Mouse (Mus musculus) lung, embryonic 16.5 days (tissue): ENCODE results near the gene Bricd5. TPM values are rescaled to one million over a fixed set of nuclear protein-coding genes. Genes with fewer than 3 reads are reported as not detected.

Experiments
- ATAC-seq: fragments of 200-750 bp; cut with Nextera tagmentation; 2 replicates; pipeline ENCODE4 v1.8.0; 2017; ENCODE audit warnings: low read depth, mild to moderate bottlenecking, moderate library complexity
- H3K27ac ChIP-seq: fragments of 300-500 bp; sonication (generic); 2 replicates; pipeline ENCODE4 v1.5.1; 2014; ENCODE audit warnings: mild to moderate bottlenecking, control low read depth, low read length
- H3K27me3 ChIP-seq: fragments of 300-500 bp; sonication (generic); 2 replicates; pipeline ENCODE4 v1.6.1; 2014; ENCODE audit warnings: low read depth, low read length, mixed read lengths; ENCODE audit not compliant: control insufficient read depth, insufficient read depth
- H3K36me3 ChIP-seq: fragments of 300-500 bp; sonication (generic); 2 replicates; pipeline ENCODE4 v1.6.1; 2014; ENCODE audit warnings: low read length; ENCODE audit not compliant: control insufficient read depth, insufficient read depth
- H3K4me1 ChIP-seq: fragments of 300-500 bp; sonication (generic); replicated peaks from 2 replicates; pipeline ENCODE4 v1.6.1; 2014; ENCODE audit warnings: low read length, mixed read lengths; ENCODE audit not compliant: control insufficient read depth, insufficient read depth
- H3K4me2 ChIP-seq: fragments of 300-500 bp; sonication (generic); 2 replicates; pipeline ENCODE4 v1.6.1; 2014; ENCODE audit warnings: low read depth, low read length, control low read depth
- H3K4me3 ChIP-seq: fragments of 300-500 bp; sonication (generic); 2 replicates; pipeline ENCODE4 v1.5.1; 2014; ENCODE audit warnings: mild to moderate bottlenecking, low read length, control low read depth
- H3K9ac ChIP-seq: fragments of 300-500 bp; sonication (generic); 2 replicates; pipeline ENCODE4 v1.6.1; 2014; ENCODE audit warnings: low read length, control low read depth
- H3K9me3 ChIP-seq: fragments of 300-500 bp; sonication (generic); 2 replicates; pipeline ENCODE4 v1.6.1; 2016; ENCODE audit warnings: low read length; ENCODE audit not compliant: control insufficient read depth
- WGBS: fragments of 180-500 bp; shearing (Covaris S2); extraction: QIAGEN DNeasy Blood & Tissue Kit; methylation state at CpG from one replicate; pipeline ENCODE4 v1.1.7; 2014; 5-methylcytosine and 5-hydroxymethylcytosine counted together
- polyA plus RNA-seq: library from polyadenylated mRNA; unstranded; fragments of >200 nt; fragmentation: Nextera tagmentation; extraction: Ambion mirVana; gene quantifications from 2 replicates; pipeline ENCODE4 v1.2.1, GENCODE M21; 2015

Bricd5 gene
- polyA plus RNA-seq, 1 experiment from 2014 or later, result not detected

DNA sequence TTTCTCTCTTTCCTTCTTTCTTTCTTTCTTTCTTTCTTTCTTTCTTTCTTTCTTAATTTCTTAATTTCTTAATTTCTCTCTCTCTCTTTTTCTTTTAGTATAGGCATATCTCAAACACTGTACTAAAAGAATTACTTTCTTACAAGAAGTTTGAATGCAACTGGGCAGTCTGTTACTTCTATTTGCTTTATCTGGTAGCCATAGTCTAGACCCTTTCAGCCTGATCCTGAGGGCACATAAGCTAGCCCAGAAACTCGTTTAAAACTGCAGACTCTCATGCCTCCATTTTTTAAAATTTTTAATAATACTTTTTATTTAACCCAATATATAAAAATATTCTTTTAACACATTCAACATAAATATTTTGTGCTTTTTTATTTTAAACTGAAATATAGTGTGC is 5.7 kb downstream of the Bricd5 start:
- 13% methylated on average over 1 of the region's 1 CpGs for WGBS
- H3K4me1 ChIP-seq, result peaks cover 10% of the 10 kb centered on the region
- peak overlapping the region; percentile 88 for H3K4me3 ChIP-seq
- H3K27ac ChIP-seq, result peak overlapping the region; percentile 59; the same call in 1 of the 2 replicates
- peak overlapping the region; percentile 53 for H3K9ac ChIP-seq
- no peaks in the 10 kb centered on the region for H3K9me3 ChIP-seq
- H3K36me3 ChIP-seq, result peaks cover 23% of the 10 kb centered on the region
- peak overlapping the region; percentile 45 for H3K4me2 ChIP-seq
- H3K27me3 ChIP-seq, result no peaks in the 10 kb centered on the region
- ATAC-seq, result no peak

DNA sequence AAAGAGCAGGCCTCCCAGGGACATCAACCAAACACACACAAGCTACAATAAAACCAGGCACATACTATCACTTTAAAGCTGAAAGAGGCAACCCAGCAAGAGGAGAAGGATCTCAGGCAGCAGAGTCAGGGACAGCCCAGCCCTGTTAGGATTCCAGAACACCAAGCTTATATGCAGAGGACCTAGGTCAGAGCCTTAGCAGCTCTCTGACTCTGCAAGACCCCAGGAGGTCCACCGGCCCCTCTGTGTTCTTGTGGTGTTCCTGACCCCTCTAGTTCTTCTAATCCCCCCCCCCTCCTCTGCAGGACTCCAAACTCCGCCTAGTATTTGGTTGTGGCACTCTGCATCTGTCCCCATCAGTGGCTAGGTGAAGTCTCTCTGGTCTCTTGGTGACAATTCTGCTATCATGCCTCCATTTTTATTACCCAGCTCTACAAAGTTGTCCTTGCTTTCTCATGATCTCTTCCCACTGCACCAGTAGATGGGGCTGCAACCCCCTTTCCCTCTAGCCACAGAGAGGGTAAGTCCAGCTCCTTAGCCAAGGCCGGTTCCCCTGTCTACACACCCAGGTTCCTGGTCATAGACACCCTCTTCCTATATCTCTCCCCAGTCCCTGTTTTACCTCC is 6.6 kb downstream of the Bricd5 start:
- peaks cover 16% of the 10 kb centered on the region for H3K36me3 ChIP-seq
- 34% methylated on average over 3 of the region's 3 CpGs for WGBS
- H3K9ac ChIP-seq, result no peak overlapping the region
- no peak overlapping the region for H3K27ac ChIP-seq
- no peaks in the 10 kb centered on the region for H3K27me3 ChIP-seq
- peaks cover 10% of the 10 kb centered on the region for H3K4me1 ChIP-seq
- no peak for ATAC-seq
- H3K9me3 ChIP-seq, result no peaks in the 10 kb centered on the region
- no peak overlapping the region for H3K4me3 ChIP-seq
- H3K4me2 ChIP-seq, result no peak overlapping the region

DNA sequence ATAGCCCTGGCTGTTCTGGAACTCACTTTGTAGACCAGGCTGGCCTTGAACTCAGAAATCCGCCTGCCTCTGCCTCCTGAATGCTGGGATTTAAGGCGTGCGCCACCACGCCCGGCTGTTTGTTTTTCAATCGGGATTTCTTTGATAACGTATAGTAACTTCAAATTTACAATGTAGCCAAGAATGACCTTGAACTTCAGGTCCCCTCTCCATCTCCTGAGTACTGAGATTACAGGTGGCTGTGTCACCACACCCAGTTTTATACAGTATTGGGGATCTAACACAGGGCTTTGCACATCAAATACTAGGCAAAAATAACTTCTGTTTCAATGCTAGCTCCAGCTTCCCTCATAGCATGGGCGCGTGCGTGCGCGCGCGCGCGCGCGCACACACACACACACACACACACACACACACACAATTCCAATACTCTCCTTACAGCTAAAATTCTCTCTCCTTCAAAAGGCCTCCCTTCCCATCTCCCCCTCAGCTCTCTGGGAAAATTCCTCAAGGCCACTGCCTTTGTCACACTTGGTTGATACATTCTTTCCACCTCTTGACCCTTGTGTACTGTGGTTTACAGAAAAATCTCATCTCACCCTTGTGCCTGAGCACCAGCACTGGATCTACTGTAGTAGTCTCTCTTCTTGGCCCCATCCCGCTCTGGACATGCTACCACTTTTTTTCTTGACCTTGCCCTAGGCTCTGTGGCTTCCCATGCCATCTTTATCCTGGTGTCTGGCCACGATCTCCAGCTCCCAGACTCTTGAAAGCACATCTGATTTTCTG is 7.5 kb downstream of the Bricd5 start:
- no peak for ATAC-seq
- H3K36me3 ChIP-seq, result peaks cover 7% of the 10 kb centered on the region
- no peak overlapping the region for H3K4me2 ChIP-seq
- H3K9ac ChIP-seq, result no peak overlapping the region
- 90% methylated on average over 20 of the region's 20 CpGs for WGBS
- no peaks in the 10 kb centered on the region for H3K9me3 ChIP-seq
- no peak overlapping the region for H3K27ac ChIP-seq
- no peaks in the 10 kb centered on the region for H3K27me3 ChIP-seq
- no peak overlapping the region for H3K4me3 ChIP-seq
- peaks cover 10% of the 10 kb centered on the region for H3K4me1 ChIP-seq

DNA sequence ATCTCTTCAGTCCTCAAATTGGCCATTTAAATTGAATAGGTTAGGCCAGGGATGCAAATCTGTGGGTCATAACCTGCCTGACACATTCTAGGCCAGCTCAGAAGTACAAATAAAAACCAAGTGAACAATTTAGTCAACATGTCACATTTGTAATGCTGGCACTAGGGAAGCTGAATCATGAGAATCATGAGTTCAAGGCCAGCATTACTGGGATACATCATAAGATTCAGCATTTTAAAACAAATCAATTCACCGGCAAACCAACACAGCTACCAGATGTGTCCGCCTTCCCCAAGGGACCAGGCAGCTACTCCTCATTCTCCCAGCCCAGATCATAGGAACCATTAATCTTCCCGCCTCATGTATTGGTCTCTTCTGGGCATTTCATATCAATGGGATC is 9.8 kb downstream of the Bricd5 start:
- no peak for ATAC-seq
- Histone ChIP-seq H3K4me2 (no peak overlapping the region), H3K27me3 (peaks cover 14% of the 10 kb centered on the region), H3K27ac (no peak overlapping the region), H3K36me3 (no peaks in the 10 kb centered on the region), H3K4me3 (no peak overlapping the region), H3K4me1 (peaks cover 8% of the 10 kb centered on the region), H3K9ac (no peak overlapping the region), H3K9me3 (no peaks in the 10 kb centered on the region)
- 80% methylated on average over 3 of the region's 3 CpGs for WGBS

DNA sequence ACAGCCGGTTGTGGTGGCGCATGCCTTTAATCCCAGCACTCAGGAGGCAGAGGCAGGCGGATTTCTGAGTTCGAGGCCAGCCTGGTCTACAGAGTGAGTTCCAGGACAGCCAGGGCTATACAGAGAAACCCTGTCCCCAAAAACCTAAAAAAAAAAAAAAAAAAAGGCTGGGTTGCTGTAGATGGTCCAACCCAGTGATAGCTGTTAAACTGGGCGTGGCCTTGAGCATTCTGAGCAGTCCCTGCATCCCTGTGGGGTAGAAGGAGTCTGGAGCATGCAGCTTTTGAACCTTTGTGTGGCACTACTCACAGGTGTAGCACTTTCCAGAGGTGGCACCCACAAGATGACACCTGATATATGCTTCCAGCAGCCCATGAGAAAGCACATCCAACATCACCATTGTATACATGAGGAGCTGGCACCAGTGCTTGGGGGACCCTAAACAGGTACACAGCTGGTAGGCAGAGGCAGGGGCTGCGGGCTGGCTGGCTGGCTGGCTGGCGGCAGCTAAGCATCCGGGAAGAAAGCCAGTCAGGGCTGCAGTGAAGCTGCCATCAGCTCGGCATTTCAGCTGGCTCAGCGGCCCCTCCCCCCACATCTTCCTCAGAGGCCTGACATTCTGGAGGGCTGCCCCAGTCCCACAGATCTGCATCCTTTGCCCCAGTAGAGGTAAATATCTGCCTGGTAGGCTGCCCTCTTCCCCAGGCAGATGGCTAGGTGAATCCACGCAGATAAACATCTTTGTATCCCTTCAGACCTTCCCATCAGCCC is 11.6 kb downstream of the Bricd5 start:
- Histone ChIP-seq H3K27me3 (peaks cover 30% of the 10 kb centered on the region), H3K36me3 (no peaks in the 10 kb centered on the region), H3K4me3 (no peak overlapping the region), H3K9me3 (no peaks in the 10 kb centered on the region), H3K4me2 (no peak overlapping the region), H3K27ac (no peak overlapping the region), H3K9ac (no peak overlapping the region), H3K4me1 (peaks cover 9% of the 10 kb centered on the region)
- 48% methylated on average over 11 of the region's 11 CpGs for WGBS
- ATAC-seq, result no peak

DNA sequence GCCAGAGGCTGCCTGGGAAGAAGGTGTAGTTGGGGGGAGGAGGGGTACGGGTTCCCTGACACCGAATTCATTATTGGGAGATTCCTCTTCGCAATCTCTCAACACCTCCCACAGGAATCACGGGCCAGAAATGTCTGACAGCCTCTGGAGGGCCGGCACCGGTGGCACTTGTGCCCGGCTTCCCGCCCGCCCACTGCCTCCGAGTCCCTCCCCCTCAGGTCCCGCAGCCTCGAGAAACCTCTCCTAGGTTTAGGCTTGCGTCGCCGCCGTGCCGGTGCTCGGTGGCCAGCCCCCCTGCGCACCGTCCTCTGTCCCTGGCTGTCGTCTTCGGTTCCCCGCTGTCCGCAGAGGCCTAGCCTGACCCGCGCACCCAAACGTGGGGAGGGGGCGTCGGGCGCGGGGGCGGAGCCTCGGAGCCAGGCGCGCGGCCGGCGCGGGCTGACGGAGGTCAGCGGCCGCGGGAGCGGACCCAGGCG is 14.5 kb downstream of the Bricd5 start, which contains the start of gene Caskin1:
Gene Caskin1 (plus strand): TSS at position 416 of the 476 bp plus-strand sequence.
- H3K4me2 ChIP-seq, result peak within 1 kb of the TSS; percentile 100
- H3K4me3 ChIP-seq, result peak within 1 kb of the TSS; percentile 72
- peaks cover 32% of the 10 kb centered on the region for H3K27me3 ChIP-seq
- peak; percentile 57 for ATAC-seq
- H3K4me1 ChIP-seq, result peaks cover 9% of the 10 kb centered on the region
- H3K9ac ChIP-seq, result peak within 1 kb of the TSS; percentile 74
- no peak within 1 kb of the TSS for H3K27ac ChIP-seq
- H3K9me3 ChIP-seq, result no peaks in the 10 kb centered on the region
- H3K36me3 ChIP-seq, result no peaks in the 10 kb centered on the region
- WGBS, result under 1% methylated on average over 37 of the region's 45 CpGs

- peak; percentile 74 for ATAC-seq
- H3K4me3 ChIP-seq, result peak overlapping the region; percentile 72
- H3K27me3 ChIP-seq, result peaks cover 32% of the 10 kb centered on the region
- H3K4me1 ChIP-seq, result peaks cover 9% of the 10 kb centered on the region
- H3K4me2 ChIP-seq, result peak overlapping the region; percentile 100
- H3K36me3 ChIP-seq, result no peaks in the 10 kb centered on the region
- H3K9ac ChIP-seq, result peak overlapping the region; percentile 74
- H3K9me3 ChIP-seq, result no peaks in the 10 kb centered on the region
- H3K27ac ChIP-seq, result no peak overlapping the region
- WGBS, result under 1% methylated on average over 44 of the region's 81 CpGs
Measured at GRCm38 (mm10) chr17:24488662-24489264, 15.1 kb downstream of the Bricd5 start.

GRCm38 (mm10) chr17:24489265-24490030 is 15.8 kb downstream of the Bricd5 start:
- H3K27me3 ChIP-seq, result peaks cover 32% of the 10 kb centered on the region

More at GRCm38 (mm10) chr17:24489265-24490030, 15.8 kb downstream of the Bricd5 start:
- Histone ChIP-seq H3K4me1 (peaks cover 9% of the 10 kb centered on the region), H3K9me3 (no peaks in the 10 kb centered on the region), H3K9ac (peak overlapping the region; percentile 74), H3K27ac (no peak overlapping the region), H3K36me3 (no peaks in the 10 kb centered on the region), H3K4me2 (peak overlapping the region; percentile 100), H3K4me3 (peak overlapping the region; percentile 72)
- 0 out of 2 replicates have a peak, but pooled peaks have one; percentile 24 for ATAC-seq
- WGBS, result 19% methylated on average over 19 of the region's 19 CpGs
